Mouse (Mus musculus) kidney, adult 11 months (tissue): ENCODE results near the gene Sumf1.

Experiments
- DNase-seq: peaks from one replicate; pipeline ENCODE4 v3.0.0; 2022

The Sumf1 gene

DNA sequence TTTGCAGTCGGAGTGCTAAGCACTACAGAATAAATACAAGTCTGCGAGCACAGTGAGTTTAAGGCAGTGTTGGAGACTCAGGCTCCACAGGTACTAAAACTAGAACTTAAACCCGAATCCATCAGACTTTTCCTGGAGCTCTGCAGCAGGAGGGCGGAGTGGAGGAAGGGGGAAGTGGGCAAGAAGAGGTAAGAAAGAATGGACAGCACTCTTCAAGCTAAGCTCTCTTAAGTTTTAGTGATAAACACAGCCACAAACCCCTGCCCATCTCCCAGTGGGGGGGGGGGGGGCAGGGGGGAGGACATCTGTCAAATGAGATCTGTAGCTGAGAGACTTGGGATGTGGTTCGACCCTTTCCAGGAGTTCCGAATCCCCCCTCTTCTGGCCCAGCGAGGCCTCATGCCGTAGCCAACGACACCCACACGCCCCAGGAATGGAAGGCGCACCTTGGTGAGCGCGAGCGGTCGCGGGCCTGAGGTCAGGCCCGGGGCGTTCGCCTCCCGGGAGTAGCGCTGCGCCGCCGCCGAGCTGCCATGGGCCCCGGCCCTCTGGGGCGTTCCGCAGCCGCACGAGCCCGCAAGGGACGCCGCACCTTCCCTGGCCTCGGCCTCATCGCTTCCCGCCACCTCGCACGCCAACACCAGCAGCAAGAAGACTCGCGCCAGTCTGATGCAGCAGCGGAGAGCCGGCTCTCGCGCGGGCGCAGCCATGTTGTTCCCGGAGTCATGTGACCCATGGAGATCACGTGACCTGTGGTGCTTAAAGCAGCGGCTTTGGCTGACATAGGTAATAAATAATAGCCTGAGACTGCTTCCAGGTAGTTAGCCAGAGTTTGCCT is at the start of gene Sumf1:
Sumf1 (minus strand) TSS at position 736 of the 838 bp plus-strand sequence.
- DNase-seq, result peak; percentile 89

- peak; percentile 75 for DNase-seq
These were observed 49.2 kb upstream of the Sumf1 start for GRCm38 (mm10) chr6:108234536-108234935.

GRCm38 (mm10) chr6:108233070-108233469 is 47.7 kb upstream of the Sumf1 start:
- peak; percentile 67 for DNase-seq

DNA sequence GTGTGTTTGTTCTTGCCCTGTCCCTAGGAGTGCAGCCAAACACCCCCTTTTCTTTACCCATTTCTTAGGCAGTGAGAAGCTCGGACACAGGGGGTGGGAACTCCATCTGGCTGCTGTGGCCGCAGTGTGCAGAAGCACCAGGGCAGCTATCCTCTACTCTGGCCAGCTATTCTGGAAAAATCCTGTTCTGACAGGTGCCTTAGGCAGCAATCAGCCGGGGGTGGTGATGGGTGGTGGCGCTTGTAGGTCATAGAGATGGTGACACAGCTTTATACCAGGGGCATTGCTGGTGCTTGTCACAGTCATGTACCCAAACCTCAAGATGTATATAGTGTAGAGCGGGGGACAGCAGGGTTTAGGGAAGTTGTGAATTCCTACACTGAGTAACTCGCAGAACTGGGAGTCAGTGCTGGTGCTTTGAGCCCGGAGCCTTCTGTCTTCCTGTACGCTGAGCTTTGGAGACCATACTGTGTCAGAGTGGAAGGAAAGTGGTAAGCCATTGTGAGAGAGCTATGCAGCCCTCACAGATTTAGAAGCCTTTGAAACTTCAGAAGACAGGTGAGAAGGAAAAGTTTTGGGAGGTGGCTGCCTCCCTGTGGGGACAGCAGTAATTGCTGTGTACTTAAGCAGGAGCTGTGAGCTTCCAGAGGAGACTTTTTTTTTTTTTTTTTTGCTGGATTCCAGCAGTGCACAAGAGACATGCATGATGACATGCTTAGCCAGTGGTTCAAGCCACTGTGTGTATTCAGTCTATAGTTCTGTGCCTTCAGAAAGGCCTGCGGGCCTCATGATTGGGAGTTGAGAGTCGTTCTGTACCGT is 46.7 kb upstream of the Sumf1 start:
- peak; percentile 54 for DNase-seq

DNA sequence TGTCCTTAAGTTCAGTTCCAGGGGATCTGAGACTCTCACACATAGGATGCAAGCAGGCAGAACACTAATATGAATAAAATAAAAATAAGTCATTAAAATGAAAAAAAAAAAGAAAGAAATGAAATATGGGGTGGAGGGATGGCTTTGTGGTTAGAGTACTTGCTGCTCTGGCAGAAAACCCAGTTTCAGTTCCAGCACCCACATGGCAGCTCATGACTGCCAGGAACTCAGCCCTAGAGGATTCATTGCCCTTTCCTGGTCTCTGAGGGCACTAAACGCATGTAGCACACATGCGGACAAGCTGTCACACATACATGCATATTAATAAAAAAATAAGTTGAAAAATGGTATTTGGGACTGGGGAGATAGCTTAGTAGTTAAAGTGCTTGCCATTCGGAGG is 45.2 kb upstream of the Sumf1 start:
- no peak for DNase-seq

- DNase-seq, result no peak
These were observed 43.2 kb upstream of the Sumf1 start for GRCm38 (mm10) chr6:108228601-108229000.

- peak; percentile 62 for DNase-seq
These were observed 42.7 kb upstream of the Sumf1 start for GRCm38 (mm10) chr6:108228048-108228447.

DNA sequence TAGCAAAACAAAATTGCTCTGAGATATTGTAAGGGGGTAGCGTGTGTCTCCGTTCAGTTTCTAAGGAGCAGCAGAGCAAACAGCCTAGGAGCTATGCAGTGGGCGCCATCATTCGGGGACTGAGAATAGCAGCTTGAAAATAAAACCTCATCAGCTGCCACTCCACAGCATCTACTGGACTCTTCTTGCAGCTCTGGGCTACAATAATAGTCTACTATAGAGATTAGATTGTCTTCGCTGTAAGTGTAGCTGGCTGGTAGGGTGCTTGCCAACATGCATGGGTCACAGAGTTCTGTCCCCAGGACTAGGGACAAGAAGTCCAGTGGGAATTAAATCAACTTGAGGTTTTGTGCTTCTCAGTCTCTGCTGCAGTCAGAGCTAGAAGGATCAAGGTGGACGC is 42.1 kb upstream of the Sumf1 start:
- DNase-seq, result no peak

GRCm38 (mm10) chr6:108226230-108226629 is 40.8 kb upstream of the Sumf1 start:
- DNase-seq, result no peak

DNA sequence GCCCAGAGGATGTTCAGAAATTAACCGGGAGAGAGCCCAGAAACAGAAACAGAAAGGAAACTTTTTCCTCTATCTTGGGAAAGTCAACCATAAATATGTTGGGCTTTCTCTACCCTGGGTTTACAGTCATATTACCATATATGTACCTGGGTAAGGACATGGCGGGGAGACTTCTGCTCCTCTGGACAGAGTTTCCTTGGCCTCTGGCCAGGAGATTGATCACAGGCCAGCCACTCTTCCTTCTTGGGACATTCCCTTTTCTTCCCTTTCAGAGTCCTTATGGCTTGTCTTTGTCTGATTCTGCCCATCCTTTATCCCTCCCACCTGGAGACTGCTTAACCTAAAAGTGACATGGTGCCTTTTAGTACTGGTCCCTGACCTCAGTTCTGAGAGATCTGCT is 39.6 kb upstream of the Sumf1 start:
- no peak for DNase-seq

DNA sequence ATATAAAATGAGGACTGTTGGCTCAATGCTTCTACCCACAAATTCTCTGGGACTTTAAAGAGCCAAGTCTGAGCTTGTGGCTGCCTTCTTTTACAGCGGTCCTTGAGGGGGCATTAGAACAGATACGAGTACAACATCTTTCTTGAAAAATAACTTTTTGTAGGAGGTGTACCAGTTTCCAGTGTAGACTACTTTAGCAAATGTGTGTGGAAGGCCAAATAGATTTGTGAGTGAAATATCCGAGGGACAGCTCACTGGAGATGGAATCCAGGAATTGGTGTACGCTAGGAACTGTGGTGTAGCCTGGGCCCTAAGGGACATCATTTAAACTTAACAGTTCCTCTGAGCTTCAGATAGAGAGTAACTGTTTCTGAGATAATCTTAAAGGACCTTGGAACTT is 39.0 kb upstream of the Sumf1 start:
- DNase-seq, result no peak

GRCm38 (mm10) chr6:108222875-108223274 is 37.5 kb upstream of the Sumf1 start:
- DNase-seq, result no peak

GRCm38 (mm10) chr6:108222435-108222834 is 37.1 kb upstream of the Sumf1 start:
- no peak for DNase-seq

DNA sequence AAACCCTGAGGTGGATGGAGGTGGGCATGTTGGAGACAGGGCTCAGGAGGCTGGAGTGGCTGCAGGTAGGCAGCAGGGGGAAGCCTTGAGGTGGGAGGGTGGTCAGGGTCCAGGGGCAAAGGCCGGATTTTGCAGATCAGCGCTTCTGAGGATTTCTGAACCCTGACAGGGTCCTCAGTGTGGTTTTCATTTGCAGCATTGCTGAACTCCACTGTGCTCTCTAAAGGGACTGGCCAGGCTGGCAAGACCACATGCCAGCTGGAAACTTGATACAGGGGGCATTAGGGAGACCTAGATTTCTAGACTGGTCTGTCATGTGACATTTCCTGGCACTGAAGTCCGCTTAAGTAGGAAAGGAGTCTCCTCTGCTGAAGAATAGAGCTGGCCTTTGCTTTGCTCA is 32.6 kb upstream of the Sumf1 start:
- peak; percentile 67 for DNase-seq

DNA sequence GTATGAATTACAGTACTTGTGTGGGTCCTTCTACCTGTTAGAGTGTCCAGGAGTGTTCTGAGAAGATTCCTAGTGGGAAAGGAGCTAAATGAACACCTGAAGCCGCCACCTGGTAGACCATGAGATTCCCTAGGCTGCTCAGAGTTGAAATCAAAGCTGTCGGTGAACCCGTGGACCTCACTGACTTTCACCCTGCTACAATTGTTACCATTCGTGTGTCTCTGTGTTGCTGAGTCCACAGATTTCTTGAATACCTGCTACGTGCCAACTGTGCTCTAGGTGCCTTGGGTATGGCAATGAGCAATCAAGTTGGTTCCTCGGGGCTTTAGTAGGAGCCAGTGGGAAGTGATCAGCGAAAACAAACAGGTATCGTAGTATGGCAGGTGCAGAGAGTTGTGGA is 31.4 kb upstream of the Sumf1 start:
- DNase-seq, result peak; percentile 56

GRCm38 (mm10) chr6:108216091-108216490 is 30.7 kb upstream of the Sumf1 start:
- peak; percentile 69 for DNase-seq

- no peak for DNase-seq
These were observed 29.0 kb upstream of the Sumf1 start for GRCm38 (mm10) chr6:108214294-108214925.

DNA sequence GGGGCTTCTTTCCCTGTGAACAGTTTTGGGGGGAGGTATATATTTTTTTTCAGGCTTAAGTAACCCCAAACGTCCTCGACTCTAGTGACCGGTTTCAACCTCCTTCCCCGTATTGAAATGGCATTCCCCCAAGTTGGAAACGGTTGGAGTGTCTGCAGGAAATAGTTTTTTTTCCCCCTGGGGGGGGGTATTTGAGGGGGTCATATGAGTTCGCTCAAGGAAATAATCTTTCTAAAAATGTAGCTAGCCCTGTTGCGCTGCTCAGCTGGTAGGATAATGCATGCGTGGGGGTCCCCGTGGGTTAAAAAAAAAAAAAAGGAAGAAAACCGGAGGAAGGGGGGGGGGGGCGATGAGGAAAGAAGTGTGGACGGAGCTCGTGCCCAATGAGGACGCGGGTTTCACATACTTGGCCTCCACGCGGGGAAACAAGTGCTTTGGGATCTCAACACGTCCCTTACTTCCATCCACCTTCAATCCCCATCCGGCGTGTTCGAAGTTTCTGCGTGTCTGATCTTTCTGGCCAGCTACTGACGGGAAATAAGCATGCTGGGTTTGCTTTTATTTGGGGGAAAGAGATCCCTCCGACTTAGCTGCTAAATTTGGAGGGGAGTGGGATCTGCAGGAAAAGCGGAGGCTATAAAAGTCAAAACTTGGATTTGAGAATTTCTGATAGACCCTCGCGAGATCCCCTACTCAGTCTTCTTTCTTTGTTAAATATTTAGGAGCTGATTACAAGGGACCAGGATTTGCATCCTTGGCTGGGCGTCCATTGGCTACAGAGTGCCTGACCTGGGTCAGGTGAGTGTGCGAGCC is 28.3 kb upstream of the Sumf1 start:
- DNase-seq, result no peak

DNA sequence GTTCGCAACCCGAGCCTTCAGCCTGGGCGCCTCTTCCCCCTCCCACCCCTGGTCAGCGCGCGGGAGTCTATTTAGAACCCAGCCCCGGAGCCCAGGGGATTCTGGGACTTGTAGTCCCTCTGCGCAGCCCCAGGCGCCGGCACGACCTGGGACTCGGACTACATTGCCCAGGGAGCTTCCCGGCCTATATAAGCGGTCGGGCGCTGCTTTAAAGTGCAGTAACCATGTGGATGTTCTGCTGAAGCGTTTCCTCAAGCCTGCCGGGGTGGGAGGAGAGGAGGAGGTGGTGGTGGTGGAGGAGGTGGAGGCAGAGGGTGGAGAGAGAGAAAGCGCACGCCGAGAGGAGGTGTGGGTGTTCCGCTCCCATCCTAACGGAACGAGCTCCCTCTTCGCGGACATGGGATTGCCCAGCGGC is 27.5 kb upstream of the Sumf1 start, which contains the start of gene Itpr1:
Itpr1 (plus strand) TSS at position 216 of the 415 bp plus-strand sequence.
- DNase-seq, result peak; percentile 99

DNA sequence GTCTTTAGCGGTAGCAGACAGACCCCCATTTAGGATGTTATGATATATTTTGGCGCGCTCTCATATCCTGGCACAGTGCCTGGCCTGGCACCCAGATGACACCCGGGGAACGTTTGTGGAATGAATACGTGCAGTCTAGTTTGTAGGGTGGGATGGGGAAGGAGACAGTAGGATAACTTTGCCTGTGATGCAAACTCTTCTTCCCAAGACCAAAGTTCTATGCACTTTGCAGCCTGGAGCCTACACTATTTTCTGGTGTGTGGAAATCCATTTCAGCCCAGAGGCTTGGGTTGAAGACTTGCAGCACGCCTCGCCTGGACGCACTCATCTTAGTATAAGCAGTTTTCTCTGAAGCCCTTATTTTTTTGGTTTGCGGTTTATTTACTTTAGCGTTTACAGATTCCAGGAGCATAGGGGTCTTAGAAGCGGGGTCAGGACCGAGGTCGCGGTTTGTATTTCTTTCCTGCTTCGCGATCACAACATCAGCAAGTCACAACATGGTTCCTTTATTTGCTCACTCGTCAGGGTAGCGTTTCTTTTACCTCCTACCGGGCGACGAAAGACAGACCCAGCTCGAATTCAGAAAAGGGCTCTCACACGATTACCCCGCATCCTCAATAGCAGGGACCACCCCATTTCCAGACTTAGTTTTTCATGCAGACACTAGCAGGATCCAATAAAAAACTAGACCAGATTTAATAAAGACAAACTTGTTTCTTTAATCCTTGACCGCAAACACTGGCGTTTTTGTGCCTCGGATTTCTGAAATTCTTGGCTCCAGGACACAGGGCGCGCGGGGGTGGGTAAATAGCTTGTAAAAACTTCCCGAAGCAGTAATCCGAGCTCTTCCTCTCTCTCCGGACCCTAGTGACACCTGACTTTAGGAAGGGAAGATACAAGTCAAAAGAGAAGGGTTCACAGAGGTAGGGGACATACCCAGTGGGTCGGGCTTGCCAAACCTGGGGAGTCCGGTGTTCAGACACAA is 26.8 kb upstream of the Sumf1 start:
- peak; percentile 35 for DNase-seq

DNA sequence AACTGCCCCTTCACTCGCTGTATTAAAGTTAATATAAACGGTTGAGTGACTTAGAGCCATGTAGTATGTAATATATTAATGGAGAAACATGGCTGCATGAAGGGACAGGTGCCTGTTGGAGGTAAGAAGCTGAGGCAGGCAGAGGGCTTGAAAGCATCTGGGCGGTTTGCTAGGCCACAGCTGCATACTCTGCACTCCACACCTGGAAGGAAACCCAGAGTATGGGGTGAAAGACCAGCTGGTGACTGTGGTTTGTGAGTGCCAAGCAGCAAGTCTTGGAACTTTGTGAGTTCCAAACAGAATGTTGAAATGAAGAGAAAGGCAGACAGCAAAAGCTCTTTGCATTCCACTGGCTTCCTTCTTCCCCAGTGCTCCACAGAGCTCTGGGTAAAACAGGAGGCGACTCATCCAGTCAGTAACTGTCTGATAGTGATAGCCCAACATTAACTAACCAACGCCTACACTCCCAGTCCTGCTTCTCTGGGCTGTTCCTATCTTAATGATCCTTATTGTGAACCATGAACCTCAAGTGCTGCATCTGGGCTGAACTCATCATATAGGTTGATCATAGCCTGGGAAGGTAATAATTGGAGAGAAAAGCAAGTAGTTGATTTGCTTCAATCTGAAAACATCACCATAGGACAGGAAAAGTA is 21.7 kb upstream of the Sumf1 start:
- no peak for DNase-seq
